Mouse (Mus musculus) heart, adult 10 weeks (tissue): ENCODE measurements around the gene Tomm40l. TPM values are rescaled to one million over a fixed set of nuclear protein-coding genes. Genes with fewer than 3 reads are reported as not detected.

ENCODE experiments used
- polyA plus RNA-seq: library from polyadenylated mRNA; stranded (reverse); fragments of 350-450 nt; fragmentation: Illumina TruSeq; extraction: RNeasy Lipid Tissue Mini Kit (QIAGEN cat#74804); gene quantifications from one replicate; pipeline ENCODE4 v1.2.3, GENCODE M21; 2014; ENCODE audit warnings: low read depth, low replicate concordance

Tomm40l gene
- polyA plus RNA-seq: 90.3 TPM

DNA sequence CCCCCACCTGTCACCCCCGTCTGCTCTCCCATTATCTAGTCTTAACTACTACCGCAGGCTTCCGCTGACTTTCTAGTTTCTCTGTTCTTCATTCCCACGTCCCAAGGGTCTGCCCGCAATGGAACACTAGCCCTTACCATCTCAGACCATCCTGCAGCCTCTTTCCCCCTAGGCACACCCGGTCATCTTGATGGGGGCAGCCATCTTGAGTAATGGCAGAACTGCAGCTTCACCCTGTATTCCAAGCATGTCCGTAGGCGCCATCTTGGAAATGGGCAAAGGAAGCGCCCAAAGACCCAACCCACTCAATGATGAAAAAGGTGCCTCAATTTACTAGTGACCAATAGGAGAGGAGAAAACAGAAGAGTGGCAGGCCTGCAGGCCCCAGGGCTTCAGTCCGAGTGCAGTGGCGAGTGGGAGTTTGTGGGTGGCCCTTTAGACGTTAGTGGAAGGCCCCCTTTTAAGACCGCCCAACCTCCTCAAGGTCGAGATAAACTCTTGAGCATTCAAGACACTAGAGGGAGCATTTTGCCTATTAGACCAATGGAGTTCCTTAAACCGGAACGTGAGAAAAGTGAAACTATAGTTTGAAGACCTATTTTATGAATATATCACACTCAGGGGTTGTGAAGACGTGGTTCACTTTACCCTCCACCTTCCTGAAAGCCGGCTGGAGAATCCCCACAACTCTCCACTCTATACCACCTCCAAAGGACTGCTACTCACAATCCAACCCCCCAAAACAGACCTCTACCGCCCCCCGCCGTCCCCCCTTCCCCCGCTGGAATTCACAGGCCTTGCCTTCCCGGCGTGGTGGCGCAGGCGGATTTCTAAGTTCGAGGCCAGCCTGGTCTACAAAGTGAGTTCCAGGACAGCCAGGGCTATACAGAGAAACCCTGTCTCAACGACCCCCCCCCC is at the start of gene Tomm40l:
Gene Tomm40l, minus strand, starts transcription at position 277 of the 918 bp plus-strand sequence.

DNA sequence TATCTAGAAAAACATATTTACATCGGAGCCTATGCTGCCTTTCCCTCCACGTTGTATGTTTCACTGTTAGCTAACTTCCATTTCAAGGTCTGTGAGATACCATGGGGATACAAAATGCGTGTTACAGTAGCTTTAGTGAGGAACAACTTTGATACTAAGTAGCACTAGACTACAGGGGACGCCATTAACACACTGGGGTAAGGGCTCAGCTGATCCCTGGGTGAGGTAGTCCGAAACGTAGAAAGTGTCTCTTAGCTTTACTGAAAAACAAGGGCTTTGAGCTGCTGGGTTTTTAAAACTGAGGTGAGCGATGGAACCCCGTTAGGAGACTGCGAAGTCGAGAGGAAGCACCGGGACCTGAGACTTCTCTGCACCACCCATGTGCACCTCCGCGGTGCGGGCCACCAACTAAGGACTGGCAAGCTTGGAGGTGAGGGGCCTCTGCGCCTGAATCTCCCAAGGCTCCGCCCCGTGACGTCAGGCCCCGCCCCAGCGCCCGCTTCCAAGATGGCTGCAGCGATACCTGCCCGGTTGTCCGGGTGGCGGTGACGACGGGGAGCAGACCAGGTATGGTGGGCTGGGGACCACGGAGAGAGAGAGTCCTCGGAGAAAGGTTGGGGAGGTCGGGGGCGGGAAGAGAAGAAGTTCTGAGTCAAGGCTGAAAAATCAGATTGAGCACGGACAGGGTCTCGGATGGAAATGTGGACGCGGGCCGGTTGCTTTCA is 47.7 kb upstream of the Tomm40l start, which contains the start of gene B4galt3:
Gene B4galt3, plus strand, starts transcription at position 481 of the 725 bp plus-strand sequence.

DNA sequence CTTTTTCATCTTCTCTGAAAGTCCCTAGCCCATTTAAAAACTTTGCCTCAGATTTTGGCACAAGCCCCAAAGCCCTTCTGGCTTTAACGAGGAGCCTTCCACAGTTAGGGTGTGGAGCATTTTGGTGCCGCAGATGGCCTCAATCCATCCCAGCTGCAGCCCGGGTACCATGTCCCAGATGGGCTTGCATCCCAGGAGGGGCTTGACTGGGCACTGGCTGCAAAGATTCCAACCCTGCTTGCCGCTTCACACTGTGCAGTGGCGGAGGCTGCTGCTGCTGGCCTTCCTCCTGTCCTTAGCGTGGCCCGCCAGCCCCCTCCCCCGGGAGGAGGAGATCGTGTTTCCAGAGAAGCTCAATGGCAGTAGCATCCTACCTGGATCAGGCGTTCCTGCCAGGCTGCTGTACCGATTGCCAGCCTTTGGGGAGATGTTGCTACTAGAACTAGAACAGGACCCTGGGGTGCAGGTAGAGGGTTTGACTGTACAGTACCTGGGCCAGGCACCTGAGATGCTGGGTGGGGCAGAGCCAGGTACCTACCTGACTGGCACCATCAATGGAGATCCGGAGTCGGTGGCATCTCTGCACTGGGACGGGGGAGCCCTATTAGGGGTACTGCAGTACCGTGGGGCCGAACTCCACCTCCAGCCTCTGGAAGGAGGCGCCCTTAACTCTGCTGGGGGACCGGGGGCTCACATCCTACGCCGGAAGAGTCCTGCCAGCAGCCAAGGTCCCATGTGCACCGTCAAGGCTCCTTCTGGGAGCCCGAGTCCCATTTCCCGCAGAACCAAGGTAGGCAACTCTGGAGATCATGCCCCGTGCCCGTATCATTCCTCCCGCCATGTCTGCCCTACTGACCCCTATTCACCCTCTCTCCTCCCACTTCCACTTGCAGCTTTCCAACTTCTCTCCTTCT is 28.6 kb upstream of the Tomm40l start, which contains the start of gene Ndufs2:
Gene Ndufs2, minus strand, starts transcription at position 709 of the 914 bp plus-strand sequence.

DNA sequence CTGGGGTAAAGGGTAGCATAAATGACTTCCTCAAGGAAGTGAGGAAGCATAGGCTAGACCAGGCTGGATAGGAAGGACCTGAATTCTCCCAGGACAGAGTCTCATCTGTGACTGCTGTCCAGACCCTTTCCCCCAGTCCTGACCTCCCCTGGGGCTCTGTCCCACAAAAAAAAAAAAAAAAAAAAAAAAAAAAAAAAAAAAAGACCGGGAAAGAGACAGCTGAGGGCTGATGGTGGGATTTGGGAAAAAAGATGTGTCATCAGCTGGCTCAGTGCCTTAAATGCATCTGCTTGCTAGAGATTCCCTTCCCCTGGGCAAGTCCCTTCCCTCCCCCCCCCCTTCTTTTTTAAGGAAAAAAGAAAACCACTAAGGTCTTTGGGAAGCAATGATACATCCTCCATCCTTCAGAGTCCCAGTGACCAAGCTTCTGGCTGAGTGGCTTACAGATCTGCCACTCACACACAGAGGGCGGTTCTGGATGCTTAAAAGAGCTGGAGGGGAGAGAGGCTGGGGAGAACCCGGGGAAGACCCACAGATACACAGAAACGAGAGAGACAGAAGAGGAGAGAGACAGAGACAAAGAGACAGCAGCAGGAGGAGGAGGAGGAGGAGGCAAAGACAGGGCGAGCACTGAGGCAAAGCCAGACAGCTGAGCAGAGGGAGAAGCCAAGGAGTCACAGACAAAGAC is 27.7 kb upstream of the Tomm40l start, which contains the start of gene Adamts4:
Gene Adamts4, plus strand, starts transcription at position 509 of the 688 bp plus-strand sequence.

DNA sequence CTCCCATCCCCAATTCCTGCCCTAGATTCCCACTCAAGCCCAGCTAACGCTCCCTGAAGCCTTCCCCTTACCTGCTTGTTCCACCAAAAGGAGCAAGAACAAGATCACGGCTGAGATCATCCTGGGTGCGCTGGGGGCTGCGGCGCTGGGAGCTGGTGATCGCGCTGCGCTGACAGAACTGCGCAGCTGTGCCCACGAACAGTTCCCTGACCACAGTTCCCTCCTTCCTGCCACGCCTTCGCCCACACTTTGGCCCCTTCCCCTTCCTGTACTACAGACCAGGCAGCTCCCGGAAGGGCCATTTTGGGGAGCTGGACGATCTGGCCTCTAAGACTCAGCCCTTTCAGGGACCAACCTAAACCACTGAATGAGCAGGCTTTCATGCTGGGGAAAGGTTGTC is 11.8 kb upstream of the Tomm40l start, which contains the start of gene Fcer1g:
Gene Fcer1g, minus strand, starts transcription at position 240 of the 400 bp plus-strand sequence.

DNA sequence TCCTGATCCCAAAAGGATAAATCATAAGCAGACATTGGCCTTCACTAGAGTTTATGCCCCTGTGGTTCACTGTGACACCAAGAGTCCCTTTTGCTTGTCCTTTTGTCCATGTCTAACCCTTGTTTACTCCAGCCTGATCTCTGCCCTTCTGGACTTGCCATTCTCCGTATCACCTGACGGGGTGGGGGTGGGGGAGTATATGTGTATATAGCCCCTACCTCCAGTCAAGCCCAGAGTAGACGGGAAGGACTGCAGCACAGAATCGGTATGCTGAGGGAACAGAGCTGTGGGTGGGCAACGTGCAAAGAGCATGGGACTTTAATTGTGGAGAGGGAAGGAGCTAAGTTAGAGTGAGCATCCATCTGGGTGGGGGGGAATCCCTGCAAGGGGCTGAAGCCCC is 2.5 kb upstream of the Tomm40l start, which contains the start of gene Apoa2:
Gene Apoa2, plus strand, starts transcription at position 198 of the 400 bp plus-strand sequence.

DNA sequence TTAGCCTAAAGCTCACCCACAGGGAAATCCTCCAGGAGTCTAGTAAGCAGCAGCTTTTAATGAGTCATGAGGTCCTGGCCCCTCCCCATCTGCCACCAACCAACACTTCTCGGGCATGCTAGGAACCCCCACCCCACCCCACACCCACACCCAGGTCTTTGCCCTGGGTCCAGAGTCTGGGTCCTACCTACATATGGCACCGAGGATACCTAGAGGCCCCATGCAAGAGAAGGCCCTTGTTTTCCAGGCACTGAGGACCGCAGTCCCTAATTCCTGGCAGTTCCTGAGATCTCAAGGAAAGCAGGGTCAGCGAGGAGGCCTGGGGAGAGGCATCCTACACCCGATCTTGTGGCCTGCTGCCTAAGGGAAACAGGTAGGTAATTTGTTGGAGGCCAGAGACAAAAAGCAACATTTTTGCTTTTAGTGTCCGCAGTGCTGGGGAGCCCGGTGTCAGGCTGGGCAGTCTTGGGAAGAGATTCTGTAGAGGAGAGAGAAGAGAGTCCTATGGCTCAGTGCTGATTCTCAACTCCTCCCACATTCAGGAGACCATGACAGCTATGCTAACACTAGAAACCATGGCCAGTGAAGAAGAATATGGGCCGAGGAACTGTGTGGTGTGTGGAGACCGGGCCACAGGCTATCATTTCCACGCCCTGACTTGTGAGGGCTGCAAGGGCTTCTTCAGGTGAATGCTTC is 8.4 kb downstream of the Tomm40l start, which contains the start of gene Nr1i3:
Gene Nr1i3, plus strand, starts transcription at position 170 of the 696 bp plus-strand sequence.

DNA sequence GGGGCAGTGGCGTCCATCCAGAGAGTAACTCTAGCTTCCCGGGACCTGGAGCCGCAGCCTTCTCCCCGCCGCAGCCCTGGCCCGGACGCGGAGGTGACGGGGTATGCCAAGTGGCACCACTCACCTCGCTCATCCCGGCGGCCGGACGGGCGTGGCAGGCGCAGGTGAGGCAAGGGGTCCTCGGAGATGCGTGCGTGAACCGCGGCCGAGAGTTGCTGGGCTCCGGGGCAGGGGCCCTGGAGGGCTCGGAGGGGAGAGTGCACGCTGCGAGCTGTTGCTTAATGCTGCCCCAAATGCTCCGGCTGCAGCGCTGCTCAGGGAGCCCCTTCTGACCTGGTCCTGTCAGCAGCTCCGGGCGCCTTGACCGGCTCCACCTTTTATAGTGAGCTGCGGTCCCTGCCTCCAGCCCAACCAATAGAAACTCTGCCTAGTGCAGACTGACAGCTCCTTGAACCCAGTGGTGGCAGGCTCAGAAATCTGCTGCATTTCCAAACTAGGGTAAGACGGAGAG is 26.4 kb downstream of the Tomm40l start, which contains the start of gene Pcp4l1:
Gene Pcp4l1, minus strand, starts transcription at position 382 of the 511 bp plus-strand sequence.

Other genes with a start within 250 kb of the Tomm40l start
- gene Fcgr2b, start 246.0 kb downstream of the Tomm40l start, polyA plus RNA-seq: 13.1 TPM
- gene Fcgr4, start 203.6 kb downstream of the Tomm40l start, polyA plus RNA-seq: 0.86 TPM
- gene Fcgr3, start 157.6 kb downstream of the Tomm40l start, polyA plus RNA-seq: 18.7 TPM
- 1.6 TPM for gene Cfap126, start 108.6 kb downstream of the Tomm40l start, polyA plus RNA-seq
- gene Sdhc, start 71.9 kb downstream of the Tomm40l start, polyA plus RNA-seq: 513 TPM
- gene Mpz, start 71.8 kb downstream of the Tomm40l start, polyA plus RNA-seq: 1.1 TPM
- gene Pcp4l1, start 26.2 kb downstream of the Tomm40l start, polyA plus RNA-seq: 383 TPM
- 0.16 TPM for gene Nr1i3, start 8.5 kb downstream of the Tomm40l start, polyA plus RNA-seq
- gene Apoa2, start 2.5 kb upstream of the Tomm40l start, polyA plus RNA-seq: 18.8 TPM
- 22.5 TPM for gene Fcer1g, start 11.9 kb upstream of the Tomm40l start, polyA plus RNA-seq
- gene Adamts4, start 27.9 kb upstream of the Tomm40l start, polyA plus RNA-seq: 0.86 TPM
- gene Ndufs2, start 28.9 kb upstream of the Tomm40l start, polyA plus RNA-seq: 1,308 TPM
- gene B4galt3, start 47.8 kb upstream of the Tomm40l start, polyA plus RNA-seq: 19.0 TPM
- gene Ppox, start 58.7 kb upstream of the Tomm40l start, polyA plus RNA-seq: 28.1 TPM
- gene Usp21, start 65.5 kb upstream of the Tomm40l start, polyA plus RNA-seq: 27.0 TPM
- gene Ufc1, start 72.5 kb upstream of the Tomm40l start, polyA plus RNA-seq: 94.8 TPM
- gene Dedd, start 106.6 kb upstream of the Tomm40l start, polyA plus RNA-seq: 29.9 TPM
- gene Nit1, start 123.1 kb upstream of the Tomm40l start, polyA plus RNA-seq: 45.2 TPM
- gene Pfdn2, start 123.2 kb upstream of the Tomm40l start, polyA plus RNA-seq: 90.2 TPM
- not detected for gene Klhdc9, start 138.3 kb upstream of the Tomm40l start, polyA plus RNA-seq
- 0.47 TPM for gene Nectin4, start 147.6 kb upstream of the Tomm40l start, polyA plus RNA-seq
- gene Arhgap30, start 166.4 kb upstream of the Tomm40l start, polyA plus RNA-seq: 3.0 TPM
- 34.5 TPM for gene Usf1, start 188.8 kb upstream of the Tomm40l start, polyA plus RNA-seq
- gene Tstd1, start 196.4 kb upstream of the Tomm40l start, polyA plus RNA-seq: 3.4 TPM
- 41.0 TPM for gene F11r, start 215.0 kb upstream of the Tomm40l start, polyA plus RNA-seq